Mouse (Mus musculus) embryonic fibroblast, embryonic 13.5 days (primary cell): ENCODE results near the gene Cdh13. TPM values are rescaled to one million over a fixed set of nuclear protein-coding genes. Genes with fewer than 3 reads are reported as not detected.

Experiments
- H3K27ac ChIP-seq: 2 replicates; pipeline ENCODE4 v1.5.1; 2012; ENCODE audit warnings: low read length, control low read depth, inconsistent platforms; ENCODE audit not compliant: insufficient read depth
- H3K4me1 ChIP-seq: 2 replicates; pipeline ENCODE4 v1.6.1; 2011; ENCODE audit warnings: low read length; ENCODE audit not compliant: control insufficient read depth, insufficient read depth
- H3K4me3 ChIP-seq: 2 replicates; pipeline ENCODE4 v1.5.1; 2011; ENCODE audit warnings: mild to moderate bottlenecking, control low read depth, low read length; ENCODE audit not compliant: insufficient read depth
- CTCF ChIP-seq: IDR thresholded peaks from 2 replicates; pipeline ENCODE4 v1.5.1; 2011; ENCODE audit warnings: mild to moderate bottlenecking, control low read depth, low read length, moderate library complexity, borderline replicate concordance; ENCODE audit not compliant: insufficient read depth
- POLR2A ChIP-seq: IDR thresholded peaks from 2 replicates; pipeline ENCODE4 v1.6.1; 2011; ENCODE audit warnings: low read depth, mild to moderate bottlenecking, control low read depth, low read length, moderate library complexity
- polyA plus RNA-seq: library from polyadenylated mRNA; stranded (reverse); fragments of >200 nt; gene quantifications from 2 replicates; pipeline ENCODE4 v1.2.4, GENCODE M21; 2011; ENCODE audit warnings: low read depth; ENCODE audit not compliant: missing spikeins, insufficient read length

Gene Cdh13
- polyA plus RNA-seq, 1 experiment: 19.8 TPM

DNA sequence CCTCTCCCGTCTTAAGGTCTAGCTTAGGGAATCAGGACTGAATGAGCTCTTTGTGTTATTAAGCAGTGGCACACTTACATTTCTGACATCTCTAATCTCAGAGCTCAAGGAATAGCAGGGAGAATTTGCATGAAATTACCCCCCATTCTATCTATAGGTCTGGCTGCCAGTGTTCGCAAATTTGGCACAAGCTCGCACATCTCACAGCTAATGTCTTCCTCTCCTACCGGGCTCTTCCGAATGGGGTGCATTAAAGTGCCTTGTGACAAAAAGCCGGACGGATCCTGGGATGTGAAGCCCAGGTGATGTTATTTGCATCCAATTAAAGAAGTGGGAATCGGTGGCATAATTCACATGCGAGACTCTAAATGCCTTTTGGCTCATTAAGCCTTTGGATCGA is 153.6 kb downstream of the Cdh13 start:
- no peak overlapping the region for H3K4me3 ChIP-seq
- no peaks in the 10 kb centered on the region for H3K4me1 ChIP-seq
- H3K27ac ChIP-seq: no peak overlapping the region
- no peak for TF ChIP-seq POLR2A
- no peak for TF ChIP-seq CTCF

DNA sequence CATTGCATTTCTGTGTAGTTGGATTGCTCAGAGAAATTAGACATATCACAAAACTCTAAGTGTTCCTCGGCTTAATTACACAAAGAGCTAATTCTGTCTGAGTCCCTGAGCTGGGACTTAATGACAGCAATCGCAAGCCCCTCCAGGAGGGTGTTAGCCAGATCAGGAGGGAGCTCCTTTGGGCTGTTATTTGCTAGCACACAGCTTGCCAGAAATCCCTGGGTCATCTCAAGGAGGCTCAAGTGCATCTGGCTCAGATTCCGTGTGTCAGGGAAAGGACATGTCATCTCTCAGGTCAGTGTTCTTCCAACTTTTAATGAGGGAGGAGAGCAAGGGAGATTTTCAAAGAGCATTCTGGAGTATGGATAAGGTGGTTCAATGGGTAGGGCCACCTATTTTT is 154.3 kb downstream of the Cdh13 start:
- Histone ChIP-seq H3K4me1 (no peaks in the 10 kb centered on the region), H3K27ac (no peak overlapping the region), H3K4me3 (no peak overlapping the region)
- TF ChIP-seq POLR2A: no peak
- TF ChIP-seq CTCF: no peak

DNA sequence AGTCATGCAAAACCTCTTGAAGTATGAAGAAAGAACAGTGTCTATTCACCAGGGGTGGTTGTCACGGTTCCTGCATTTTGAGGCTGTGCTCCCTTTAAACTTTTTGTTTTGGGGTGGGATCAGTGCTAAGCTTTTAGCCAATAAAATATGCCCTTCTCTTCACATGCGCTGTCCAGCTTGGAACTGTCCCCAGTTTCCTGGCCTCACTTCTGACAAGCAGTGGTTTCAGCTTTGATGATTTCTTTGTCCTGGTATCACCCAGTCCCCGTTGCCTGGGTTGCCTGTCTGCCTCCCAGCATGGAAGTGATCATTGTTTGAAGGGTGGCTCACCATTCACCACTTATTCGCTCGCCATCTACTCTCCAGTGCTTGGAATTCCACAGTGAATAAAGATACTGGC is 156.3 kb downstream of the Cdh13 start:
- no peak overlapping the region for H3K27ac ChIP-seq
- no peak for TF ChIP-seq POLR2A
- no peak for TF ChIP-seq CTCF
- H3K4me1 ChIP-seq: no peaks in the 10 kb centered on the region
- H3K4me3 ChIP-seq: no peak overlapping the region

DNA sequence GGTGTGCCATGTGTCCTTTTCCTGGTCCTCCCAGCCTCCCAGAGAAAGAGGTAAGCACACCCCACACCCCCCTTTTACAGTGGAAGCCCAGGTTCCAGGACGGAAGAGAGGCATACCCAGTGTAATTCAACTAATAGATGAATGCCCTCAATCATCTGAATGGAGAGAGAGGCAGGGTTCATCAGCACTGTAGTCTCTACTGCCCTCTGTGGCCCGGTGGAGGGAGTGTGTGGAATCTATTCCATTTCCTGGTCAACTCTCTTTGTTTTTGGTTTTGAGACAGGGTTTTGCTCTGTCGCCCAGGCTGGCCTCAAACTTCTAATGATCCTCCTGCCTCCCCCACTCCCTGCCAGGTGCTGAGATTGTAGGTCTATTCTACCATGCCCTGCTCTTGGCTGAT is 159.8 kb downstream of the Cdh13 start:
- Histone ChIP-seq H3K27ac (no peak overlapping the region), H3K4me1 (no peaks in the 10 kb centered on the region), H3K4me3 (no peak overlapping the region)
- TF ChIP-seq CTCF (no peak), POLR2A (no peak)

DNA sequence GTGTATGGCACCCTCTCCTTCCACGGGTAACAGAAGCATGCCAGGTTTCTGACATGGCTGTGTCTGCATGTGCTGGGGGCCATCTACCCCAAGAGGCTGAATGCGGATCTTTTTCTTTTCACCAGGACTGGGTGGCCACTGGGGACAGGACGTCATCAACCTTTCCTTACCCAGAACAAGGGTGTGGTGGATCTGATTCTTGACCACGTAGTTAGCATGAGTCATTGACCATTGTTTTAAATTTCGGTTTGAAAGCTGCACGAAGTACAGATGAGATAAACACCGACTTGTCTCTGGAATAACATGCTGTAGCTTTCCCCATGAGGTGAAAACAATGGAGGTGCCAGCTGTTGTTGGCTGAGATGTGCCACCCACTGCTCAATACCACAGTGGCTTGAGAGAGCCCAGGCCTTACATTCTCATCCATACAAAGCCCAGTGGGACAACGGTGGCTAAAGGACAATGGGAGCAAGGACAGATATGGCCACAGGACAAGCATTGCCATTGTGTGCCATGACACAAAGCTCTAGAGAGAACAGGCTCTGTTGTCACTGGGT is 161.2 kb downstream of the Cdh13 start:
- TF ChIP-seq POLR2A (no peak), CTCF (no peak)
- H3K4me1 ChIP-seq: no peaks in the 10 kb centered on the region
- no peak overlapping the region for H3K27ac ChIP-seq
- no peak overlapping the region for H3K4me3 ChIP-seq

DNA sequence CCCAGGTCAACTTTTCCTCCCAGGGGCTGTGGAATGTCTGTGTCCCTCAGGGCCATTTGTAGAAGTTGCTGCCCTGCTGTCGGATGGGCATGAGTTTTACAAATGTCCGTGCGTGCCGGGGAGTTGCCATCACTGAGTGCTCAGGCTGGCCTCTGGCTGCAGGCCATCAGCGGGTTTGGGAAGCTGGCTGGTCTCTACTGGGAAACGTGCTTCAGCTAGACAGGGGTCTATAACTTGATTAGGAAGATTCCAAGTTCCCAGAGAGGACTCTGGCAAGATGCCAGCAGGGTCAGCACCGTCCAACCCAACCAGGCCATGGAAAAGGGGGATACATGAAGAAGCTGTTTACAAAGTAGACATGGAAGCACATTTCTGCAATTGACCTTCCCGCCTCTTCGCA is 163.0 kb downstream of the Cdh13 start:
- H3K4me3 ChIP-seq: no peak overlapping the region
- TF ChIP-seq CTCF: no peak
- no peak for TF ChIP-seq POLR2A
- H3K27ac ChIP-seq: no peak overlapping the region

DNA sequence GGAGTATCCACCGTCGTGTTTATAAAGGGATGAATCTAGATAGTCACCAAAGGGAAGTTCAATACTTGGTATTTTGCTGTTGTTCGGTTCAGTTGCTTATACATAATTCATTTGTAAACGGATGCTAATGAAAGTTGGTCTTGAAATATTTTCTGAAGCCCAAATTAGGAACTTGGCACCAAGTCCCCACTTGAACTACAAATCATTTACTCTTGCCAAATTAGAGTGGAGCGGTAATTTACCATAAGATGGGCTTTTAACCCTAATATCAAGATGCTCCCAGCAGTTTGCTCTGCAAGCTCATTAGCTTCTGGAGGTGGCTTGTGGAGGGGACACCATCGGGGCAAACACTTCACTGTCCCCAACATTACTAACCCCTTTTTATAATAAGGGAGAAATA is 164.5 kb downstream of the Cdh13 start:
- H3K4me1 ChIP-seq: no peaks in the 10 kb centered on the region
- TF ChIP-seq CTCF: no peak
- TF ChIP-seq POLR2A: no peak
- H3K4me3 ChIP-seq: no peak overlapping the region
- H3K27ac ChIP-seq: no peak overlapping the region

More for the DNA sequence above, 163.0 kb downstream of the Cdh13 start:
- H3K4me1 ChIP-seq: no peaks in the 10 kb centered on the region

DNA sequence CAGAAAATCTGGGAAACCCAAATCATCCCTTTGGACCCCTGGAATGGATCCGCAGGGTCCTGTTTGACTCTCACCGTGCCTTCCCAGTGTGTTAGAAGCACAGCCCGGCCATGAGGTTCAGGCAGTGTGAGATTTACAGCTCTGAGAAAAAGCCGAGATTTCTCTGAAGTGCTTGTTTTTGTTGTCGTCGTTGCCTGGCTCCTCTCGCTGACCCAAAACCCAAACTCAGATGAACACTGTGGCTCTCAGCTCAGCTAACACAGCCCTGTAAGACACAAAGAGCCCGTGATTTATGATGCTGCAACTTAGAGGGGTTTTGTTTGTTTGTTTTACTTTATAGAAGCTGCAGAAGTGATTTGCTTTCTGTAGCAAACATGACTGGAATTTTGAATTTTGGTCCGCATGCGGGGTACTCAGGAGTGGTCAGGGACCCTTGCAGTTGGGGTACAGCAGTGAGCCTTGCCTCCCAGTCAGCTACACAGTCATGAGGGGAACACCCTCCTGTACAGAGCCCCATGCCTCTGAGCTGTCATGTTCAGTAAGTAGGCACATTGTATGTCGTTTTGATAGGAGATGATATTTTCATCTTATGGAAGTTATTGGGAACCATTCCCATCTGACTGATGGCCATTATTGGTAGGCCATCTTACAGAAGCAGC is 169.0 kb downstream of the Cdh13 start:
- Histone ChIP-seq H3K27ac (no peak overlapping the region), H3K4me1 (peaks cover 2% of the 10 kb centered on the region; the same call in 1 of the 2 replicates), H3K4me3 (no peak overlapping the region)
- TF ChIP-seq POLR2A: no peak
- TF ChIP-seq CTCF: no peak

DNA sequence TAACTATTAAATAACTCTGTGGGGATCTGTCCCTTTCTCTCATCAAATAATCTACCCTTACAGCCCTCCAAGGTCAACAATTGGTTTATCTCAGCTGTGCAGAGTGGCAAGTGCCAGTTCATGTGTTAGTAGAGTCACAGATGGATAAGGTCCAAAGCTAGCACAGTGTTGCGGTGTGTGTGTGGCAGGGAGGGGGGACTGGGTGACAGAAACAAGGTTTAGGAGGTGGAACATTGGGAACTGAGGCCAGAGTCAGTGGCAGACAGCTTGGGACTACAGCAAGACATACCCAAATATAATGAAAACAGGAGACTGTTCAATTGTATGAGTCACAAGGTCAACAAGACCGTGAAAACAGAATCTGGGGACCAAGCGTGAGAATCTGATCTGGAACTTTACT is 171.7 kb downstream of the Cdh13 start:
- H3K4me1 ChIP-seq: peaks cover 2% of the 10 kb centered on the region; the same call in 1 of the 2 replicates
- TF ChIP-seq CTCF (no peak), POLR2A (no peak)
- H3K4me3 ChIP-seq: no peak overlapping the region
- H3K27ac ChIP-seq: no peak overlapping the region

DNA sequence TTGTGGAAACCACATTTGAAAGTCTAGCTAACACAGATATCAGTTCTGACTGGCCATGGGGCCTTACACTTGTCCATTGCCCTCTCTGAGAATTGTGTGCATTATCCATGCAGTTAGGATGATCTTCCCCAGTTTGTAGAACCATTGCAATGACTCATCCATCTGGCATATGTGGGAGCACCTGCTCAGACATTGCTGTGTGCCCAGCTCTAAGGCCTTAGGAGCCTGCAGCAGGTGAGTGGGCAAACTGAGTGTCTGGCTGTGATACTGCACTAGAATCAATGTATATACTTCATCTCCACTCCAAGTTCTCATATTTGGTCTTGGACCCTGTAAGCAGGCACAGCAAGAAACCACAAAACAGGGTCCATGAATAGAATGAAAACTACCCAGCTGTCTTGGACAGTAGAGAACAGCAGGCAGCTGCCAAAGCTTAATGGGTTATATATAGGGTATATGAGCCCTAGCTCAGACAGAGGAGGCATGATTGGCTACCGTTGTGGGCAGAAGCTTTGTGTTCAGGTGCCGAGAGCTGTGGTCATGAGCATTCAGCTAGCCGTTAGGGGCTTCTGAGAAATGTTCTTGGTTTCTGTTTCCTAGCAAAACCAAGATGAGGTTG is 181.9 kb downstream of the Cdh13 start:
- no peak overlapping the region for H3K4me3 ChIP-seq
- H3K4me1 ChIP-seq: no peaks in the 10 kb centered on the region
- no peak overlapping the region for H3K27ac ChIP-seq
- no peak for TF ChIP-seq POLR2A
- TF ChIP-seq CTCF: no peak
